Mouse (Mus musculus): ENCODE measurements around the gene Dap.

DNA sequence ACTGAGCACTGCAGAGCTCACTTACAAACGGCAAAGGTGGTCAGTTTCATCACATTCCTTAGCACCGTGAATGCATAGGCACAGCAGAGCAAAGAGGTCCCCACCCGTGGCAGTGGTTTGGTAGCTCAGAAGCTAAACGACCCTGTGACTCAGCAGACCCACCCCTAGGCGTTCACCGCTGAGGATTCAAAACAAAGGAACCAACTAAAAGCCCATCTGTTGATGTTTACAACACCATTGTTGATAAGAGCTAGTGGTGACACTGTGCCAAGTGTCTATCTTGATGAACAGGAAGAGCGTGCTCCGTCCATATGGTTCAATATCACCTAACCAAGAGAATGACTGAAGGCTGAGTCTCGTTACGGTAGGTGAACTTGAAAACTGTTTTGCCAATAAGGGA is 19.1 kb downstream of the Dap start:
- TF ChIP-seq CTCF (IDR thresholded peaks at IDR 0.05; ENCODE audit: low read depth, low read length): no peak
- no peak for TF ChIP-seq GATA1 (IDR thresholded peaks at IDR 0.05; ENCODE audit: borderline replicate concordance, low read length)
- no peak for TF ChIP-seq TAL1 (conservative IDR thresholded peaks at IDR 0.05; ENCODE audit: low read depth, low read length)
- TF ChIP-seq GATA2 (IDR thresholded peaks at IDR 0.05; ENCODE audit: borderline replicate concordance, low read depth, low read length): no peak
- no peak for TF ChIP-seq POLR2AphosphoS5 (IDR thresholded peaks at IDR 0.05; ENCODE audit: insufficient replicate concordance, low read depth, low read length)
